Mouse (Mus musculus) liver, embryonic 14.5 days (tissue): ENCODE measurements at regions not wholly inside any gene's neighbourhood (a gene's known extent, or its start where the extent isn't known, plus 50 kb on each side); places are given as distances from the start of the nearest gene placed in this dataset.
A peak's percentile ranks its signal among the peaks of the same experiment; 100 is the strongest.

Experiments used
- ATAC-seq: fragments of 200-750 bp; cut with Nextera tagmentation; 2 replicates; pipeline ENCODE4 v1.8.0; 2017; ENCODE audit warnings: moderate number of reproducible peaks, mild to moderate bottlenecking, moderate library complexity; ENCODE audit not compliant: insufficient read depth
- DNase-seq, 3 experiments: peaks; one replicate each; pipeline ENCODE4 v3.0.0-alpha.2; 2012 to 2013; ENCODE audit warnings: low read depth in 3 of 3, low spot score in 3 of 3
- H3K27ac ChIP-seq: fragments of 300-500 bp; sonication (generic); 2 replicates; pipeline ENCODE4 v1.5.1; 2014; ENCODE audit warnings: moderate library complexity, mild to moderate bottlenecking, control low read depth, inconsistent platforms
- H3K27me3 ChIP-seq: fragments of 300-500 bp; sonication (generic); 2 replicates; pipeline ENCODE4 v1.6.1; 2014; ENCODE audit warnings: mild to moderate bottlenecking, low read length, moderate library complexity; ENCODE audit not compliant: control insufficient read depth, insufficient read depth
- H3K36me3 ChIP-seq: fragments of 300-500 bp; sonication (generic); replicated peaks from 2 replicates; pipeline ENCODE4 v1.6.1; 2014; ENCODE audit warnings: low read depth; ENCODE audit not compliant: control insufficient read depth, insufficient read depth
- H3K4me1 ChIP-seq, 2 experiments: fragments of 200-500 bp in 1 of 2; fragments of 300-500 bp in 1 of 2; sonication (generic) in 1 of 2; replicated peaks; 2 replicates each; pipeline ENCODE4 v1.6.1; 2012 to 2014; ENCODE audit warnings: antibody characterized with exemption in 1 of 2, inconsistent platforms in 1 of 2, low read length in 1 of 2; ENCODE audit not compliant: control insufficient read depth in 2 of 2, insufficient read depth in 2 of 2
- H3K4me2 ChIP-seq: fragments of 300-500 bp; sonication (generic); 2 replicates; pipeline ENCODE4 v1.6.1; 2014; ENCODE audit warnings: low read depth, mild to moderate bottlenecking, control low read depth, moderate library complexity
- H3K4me3 ChIP-seq, 2 experiments: fragments of 200-500 bp in 1 of 2; fragments of 300-500 bp in 1 of 2; sonication (generic) in 1 of 2; 2 replicates each; pipeline ENCODE4 v1.5.1; 2012 to 2014; ENCODE audit warnings: low read depth in 2 of 2, low read length in 2 of 2, mild to moderate bottlenecking in 2 of 2, control low read depth in 1 of 2, inconsistent platforms in 1 of 2, moderate library complexity in 1 of 2; ENCODE audit not compliant: insufficient read depth in 1 of 2
- H3K9ac ChIP-seq: fragments of 300-500 bp; sonication (generic); replicated peaks from 2 replicates; pipeline ENCODE4 v1.6.1; 2014; ENCODE audit warnings: mild to moderate bottlenecking, control low read depth, moderate library complexity
- H3K9me3 ChIP-seq: fragments of 300-500 bp; sonication (generic); 2 replicates; pipeline ENCODE4 v1.6.1; 2016; ENCODE audit warnings: low read length, mixed read lengths; ENCODE audit not compliant: control insufficient read depth
- CTCF ChIP-seq: IDR thresholded peaks from 2 replicates; pipeline ENCODE4 v1.5.1; 2016; ENCODE audit warnings: antibody characterized with exemption, low read depth, control low read depth
- EP300 ChIP-seq: IDR thresholded peaks from 2 replicates; pipeline ENCODE4 v1.6.1; 2016; ENCODE audit warnings: antibody characterized with exemption, low read depth
- WGBS: fragments of 180-500 bp; shearing (Covaris S2); extraction: QIAGEN DNeasy Blood & Tissue Kit; methylation state at CpG from one replicate; pipeline ENCODE4 v1.1.7; 2014; ENCODE audit not compliant: insufficient replicate concordance; 5-methylcytosine and 5-hydroxymethylcytosine counted together

- Histone ChIP-seq H3K27ac (no peak overlapping the region), H3K9me3 (no peaks in the 10 kb centered on the region), H3K4me3 (no peak overlapping the region), H3K4me1 (peaks cover 3 to 8% of the 10 kb centered on the region in 2 experiments; a peak in 3 of 4 replicates), H3K9ac (no peak overlapping the region), H3K36me3 (no peaks in the 10 kb centered on the region), H3K4me2 (0 out of 2 replicates have a peak overlapping the region, but pooled peaks have one; percentile 47), H3K27me3 (no peaks in the 10 kb centered on the region)
- WGBS: 56% methylated on average over 14 of the region's 14 CpGs
- ATAC-seq (no peak), DNase-seq (no peak)
- TF ChIP-seq CTCF (no peak), EP300 (no peak)
These were observed 69.9 kb upstream of the Tet2 start for GRCm38 (mm10) chr3:133614712-133615426.

DNA sequence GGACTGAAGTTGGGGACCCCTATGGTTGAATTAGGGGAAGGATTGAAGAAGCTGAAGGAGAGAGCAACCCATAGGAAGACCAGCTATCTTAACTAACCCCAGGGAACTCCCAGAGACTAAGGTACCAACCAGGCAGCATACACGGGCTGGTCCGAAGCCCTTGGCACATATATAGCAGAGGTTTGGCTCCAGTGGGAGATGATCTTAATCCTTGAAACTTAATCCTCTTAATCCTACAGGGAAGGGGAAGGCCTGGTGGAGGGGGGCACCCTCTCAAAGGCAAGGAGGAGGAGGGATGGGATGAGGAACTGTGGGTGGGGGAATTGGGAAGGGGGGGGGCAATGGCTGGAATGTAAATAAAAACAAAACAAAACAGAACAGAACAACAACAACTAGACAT is 72.1 kb upstream of the Tet2 start:
- Histone ChIP-seq H3K4me2 (no peak overlapping the region), H3K4me3 (no peak overlapping the region), H3K27ac (no peak overlapping the region), H3K9me3 (no peaks in the 10 kb centered on the region), H3K4me1 (peaks cover 3 to 8% of the 10 kb centered on the region in 2 experiments; a peak in 3 of 4 replicates), H3K36me3 (no peaks in the 10 kb centered on the region), H3K27me3 (no peaks in the 10 kb centered on the region), H3K9ac (no peak overlapping the region)
- no peak for TF ChIP-seq EP300
- no peak for TF ChIP-seq CTCF
- WGBS: 74% methylated on average over 2 of the region's 2 CpGs
- ATAC-seq (no peak), DNase-seq (no peak)

DNA sequence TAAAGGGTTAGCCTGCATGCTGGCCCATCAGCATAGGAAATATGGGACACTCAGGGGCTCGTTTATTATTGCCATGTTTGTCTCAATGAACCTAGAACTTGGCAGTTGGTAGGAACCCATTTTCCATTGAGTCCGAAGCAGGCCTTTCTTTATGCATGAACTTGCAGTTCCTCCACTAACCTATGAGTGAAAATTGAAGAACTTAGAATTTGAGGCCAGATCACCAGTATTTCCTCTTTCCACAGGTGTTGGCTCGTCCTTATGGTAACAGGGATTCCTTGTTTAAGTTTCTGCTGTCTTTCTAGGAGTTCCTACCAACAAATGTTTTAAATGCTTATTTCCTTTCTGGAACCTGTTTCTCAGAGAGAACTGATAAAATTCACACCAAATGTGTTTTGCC is 73.6 kb upstream of the Tet2 start:
- no peak for DNase-seq
- Histone ChIP-seq H3K36me3 (no peaks in the 10 kb centered on the region), H3K27ac (no peak overlapping the region), H3K9me3 (no peaks in the 10 kb centered on the region), H3K4me3 (no peak overlapping the region), H3K27me3 (no peaks in the 10 kb centered on the region), H3K9ac (no peak overlapping the region), H3K4me2 (no peak overlapping the region), H3K4me1 (peaks cover 7 to 13% of the 10 kb centered on the region in 2 experiments)
- whole genome bisulfite sequencing: 50% methylated on average over 3 of the region's 3 CpGs
- ATAC-seq: no peak
- TF ChIP-seq CTCF: no peak
- TF ChIP-seq EP300: no peak

- H3K27ac ChIP-seq: peak overlapping the region; percentile 72
- TF ChIP-seq CTCF (no peak), EP300 (peak; percentile 71)
- 6% methylated on average over 9 of the region's 9 CpGs for WGBS
- ATAC-seq (peak; percentile 79), DNase-seq (peak; percentile 19 to 44 (median 28))
- H3K27me3 ChIP-seq: no peaks in the 10 kb centered on the region
- no peak overlapping the region for H3K9ac ChIP-seq
- no peaks in the 10 kb centered on the region for H3K9me3 ChIP-seq
- peak overlapping the region; percentile 26; the same call in 1 of the 2 replicates for H3K4me2 ChIP-seq
- no peak overlapping the region for H3K4me3 ChIP-seq
- H3K36me3 ChIP-seq: no peaks in the 10 kb centered on the region
- peaks cover 15 to 30% of the 10 kb centered on the region in 2 experiments for H3K4me1 ChIP-seq
These were observed 78.3 kb upstream of the Tet2 start for GRCm38 (mm10) chr3:133623201-133623744.

- peak overlapping the region; percentile 29 for H3K4me2 ChIP-seq
- peaks cover 15 to 28% of the 10 kb centered on the region in 2 experiments for H3K4me1 ChIP-seq
- H3K36me3 ChIP-seq: no peaks in the 10 kb centered on the region
- H3K9ac ChIP-seq: no peak overlapping the region
- peak overlapping the region; percentile 72 for H3K27ac ChIP-seq
- no peaks in the 10 kb centered on the region for H3K27me3 ChIP-seq
- peak in 2 of 3 experiments; percentile 34 to 36 for DNase-seq
- H3K9me3 ChIP-seq: no peaks in the 10 kb centered on the region
- WGBS: 9% methylated on average over 3 of the region's 3 CpGs
- peak; percentile 78 for TF ChIP-seq EP300
- TF ChIP-seq CTCF: no peak
- no peak overlapping the region for H3K4me3 ChIP-seq
- ATAC-seq: peak; percentile 81
These were observed 79.3 kb upstream of the Tet2 start for GRCm38 (mm10) chr3:133624079-133624875.
